Mouse (Mus musculus): ENCODE data around the gene 4930523C07Rik.

GRCm38 (mm10) chr1:160086651-160087050 is 42.5 kb downstream of the 4930523C07Rik start:
- TF ChIP-seq CTCF (conservative IDR thresholded peaks at IDR 0.05; ENCODE audit: insufficient read depth, insufficient read length, low read depth, low read length) (no peak), POLR2A (IDR thresholded peaks at IDR 0.05; ENCODE audit: low read depth, low read length) (no peak)
